Mouse (Mus musculus) thymus, postnatal 10 days (tissue): ENCODE measurements at regions not wholly inside any gene's neighbourhood (a gene's known extent, or its start where the extent isn't known, plus 50 kb on each side); places are given as distances from the start of the nearest gene placed in this dataset.

ENCODE experiments used
- DNase-seq, 2 experiments: peaks; one replicate each; pipeline ENCODE4 v3.0.0; 2021; ENCODE audit warnings: low spot score in 2 of 2

- no peak for DNase-seq
Measured at GRCm38 (mm10) chr10:120556116-120556515, 79.8 kb upstream of the Hmga2 start.

- DNase-seq, result peak in 1 of 2 experiments; percentile 11
Measured at GRCm38 (mm10) chr10:120553097-120553453, 76.8 kb upstream of the Hmga2 start.

- DNase-seq, result peak in 1 of 2 experiments; percentile 4
Measured at GRCm38 (mm10) chr10:120552341-120553096, 76.2 kb upstream of the Hmga2 start.

GRCm38 (mm10) chr10:120551851-120552281 is 75.6 kb upstream of the Hmga2 start:
- DNase-seq, result no peak

GRCm38 (mm10) chr10:120547164-120547563 is 70.9 kb upstream of the Hmga2 start:
- DNase-seq, result no peak

- no peak for DNase-seq
Measured at GRCm38 (mm10) chr10:120541618-120542017, 65.3 kb upstream of the Hmga2 start.

- DNase-seq, result no peak
Measured at GRCm38 (mm10) chr10:120538561-120538960, 62.3 kb upstream of the Hmga2 start.

- no peak for DNase-seq
Measured at GRCm38 (mm10) chr10:120528406-120528805, 52.1 kb upstream of the Hmga2 start.

- DNase-seq, result no peak
Measured at GRCm38 (mm10) chr10:120527951-120528350, 51.7 kb upstream of the Hmga2 start.

- no peak for DNase-seq
Measured at GRCm38 (mm10) chr10:120526991-120527390, 50.7 kb upstream of the Hmga2 start.
